Mouse (Mus musculus) forebrain, embryonic 11.5 days (tissue): ENCODE results near the gene Gm29735. TPM values are rescaled to one million over a fixed set of nuclear protein-coding genes. Genes with fewer than 3 reads are reported as not detected.
"Not testable (repeated sequence)": the region's sequence is repeated elsewhere in the genome, so short reads cannot be mapped to it uniquely, and the experiment has no call there.

Experiments used
- ATAC-seq: fragments of 200-750 bp; cut with Nextera tagmentation; replicated peaks from 2 replicates; pipeline ENCODE4 v1.8.0; 2017; ENCODE audit warnings: moderate TSS enrichment; ENCODE audit not compliant: low FRiP score
- DNase-seq: peaks from one replicate; pipeline ENCODE4 v3.0.0-alpha.2; 2017; ENCODE audit warnings: low spot score
- H3K27ac ChIP-seq: fragments of 300-500 bp; sonication (generic); 2 replicates; pipeline ENCODE4 v1.5.1; 2014; ENCODE audit warnings: low read depth, low read length
- H3K27me3 ChIP-seq: fragments of 300-500 bp; sonication (generic); 2 replicates; pipeline ENCODE4 v1.6.1; 2014; ENCODE audit warnings: mild to moderate bottlenecking, low read length, mixed read lengths; ENCODE audit not compliant: control insufficient read depth, insufficient read depth
- H3K36me3 ChIP-seq: fragments of 300-500 bp; sonication (generic); 2 replicates; pipeline ENCODE4 v1.6.1; 2014; ENCODE audit warnings: mild to moderate bottlenecking, low read length, moderate library complexity, mixed read lengths; ENCODE audit not compliant: control insufficient read depth, insufficient read depth
- H3K4me1 ChIP-seq: fragments of 300-500 bp; sonication (generic); replicated peaks from 2 replicates; pipeline ENCODE4 v1.6.1; 2014; ENCODE audit warnings: low read length, mixed read lengths; ENCODE audit not compliant: control insufficient read depth, insufficient read depth
- H3K4me2 ChIP-seq: fragments of 300-500 bp; sonication (generic); 2 replicates; pipeline ENCODE4 v1.6.1; 2014; ENCODE audit warnings: low read depth, mild to moderate bottlenecking, low read length, moderate library complexity, mixed read lengths; ENCODE audit not compliant: severe bottlenecking
- H3K4me3 ChIP-seq: fragments of 300-500 bp; sonication (generic); 2 replicates; pipeline ENCODE4 v1.5.1; 2014; ENCODE audit warnings: low read depth, low read length
- H3K9ac ChIP-seq: fragments of 300-500 bp; sonication (generic); 2 replicates; pipeline ENCODE4 v1.6.1; 2014; ENCODE audit warnings: low read length
- H3K9me3 ChIP-seq: fragments of 300-500 bp; sonication (generic); 2 replicates; pipeline ENCODE4 v1.6.1; 2016; ENCODE audit warnings: low read length, mixed read lengths; ENCODE audit not compliant: control insufficient read depth
- WGBS: fragments of 180-500 bp; shearing (Covaris S2); extraction: QIAGEN DNeasy Blood & Tissue Kit; methylation state at CpG from one replicate; pipeline ENCODE4 v1.1.7; 2014; 5-methylcytosine and 5-hydroxymethylcytosine counted together
- polyA plus RNA-seq: library from polyadenylated mRNA; unstranded; fragments of >200 nt; fragmentation: Nextera tagmentation; extraction: Ambion mirVana; gene quantifications from 2 replicates; pipeline ENCODE4 v1.2.1, GENCODE M21; 2014

The Gm29735 gene
- polyA plus RNA-seq, result not detected in 2 replicates

DNA sequence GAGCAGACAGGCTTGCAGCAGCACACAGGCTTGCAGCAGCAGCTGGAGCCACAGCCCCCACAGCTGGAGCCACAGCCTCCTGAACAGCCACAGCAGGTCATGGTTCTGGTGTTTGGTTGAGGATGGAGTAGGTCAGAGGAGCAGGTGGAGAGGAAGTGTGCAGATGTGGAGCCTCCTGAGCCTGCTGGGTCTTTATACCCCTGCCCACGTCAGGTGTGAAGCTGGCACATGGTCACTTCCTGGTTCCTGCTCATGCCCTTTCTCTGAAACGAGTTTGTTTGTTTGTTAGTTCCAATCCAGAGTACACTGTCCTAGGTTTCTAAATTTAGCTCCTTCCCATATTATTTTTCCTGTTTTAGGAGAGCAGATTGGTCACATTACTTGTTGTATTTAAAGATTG is at the start of gene Gm29735:
TSS of gene Gm29735 (minus strand) at position 101 of the 400 bp plus-strand sequence.
- DNase-seq, H3K4me2 ChIP-seq, H3K4me1 ChIP-seq, ATAC-seq, H3K27me3 ChIP-seq, H3K9me3 ChIP-seq, H3K4me3 ChIP-seq, H3K9ac ChIP-seq, H3K27ac ChIP-seq, H3K36me3 ChIP-seq: not testable (repeated sequence)
- 53% methylated on average over 2 of the region's 2 CpGs for WGBS

- H3K27ac ChIP-seq, result no peak overlapping the region
- H3K9me3 ChIP-seq, result no peaks in the 10 kb centered on the region
- DNase-seq (no peak), ATAC-seq (no peak)
- H3K4me1 ChIP-seq, result no peaks in the 10 kb centered on the region
- no peak overlapping the region for H3K4me3 ChIP-seq
- no peaks in the 10 kb centered on the region for H3K27me3 ChIP-seq
- no peak overlapping the region for H3K9ac ChIP-seq
- H3K36me3 ChIP-seq, result no peaks in the 10 kb centered on the region
- H3K4me2 ChIP-seq, result no peak overlapping the region
Measured at GRCm38 (mm10) chr7:142205488-142205887, 48.6 kb upstream of the Gm29735 start.

GRCm38 (mm10) chr7:142201064-142201463 is 44.2 kb upstream of the Gm29735 start, which contains the start of gene Krtap5-3:
TSS of gene Krtap5-3 (plus strand) at chr7:142201364.
- Histone ChIP-seq H3K4me2 (no peak within 1 kb of the TSS), H3K36me3 (no peaks in the 10 kb centered on the region), H3K9me3 (no peaks in the 10 kb centered on the region), H3K27me3 (no peaks in the 10 kb centered on the region), H3K27ac (no peak within 1 kb of the TSS), H3K4me3 (no peak within 1 kb of the TSS), H3K9ac (no peak within 1 kb of the TSS), H3K4me1 (no peaks in the 10 kb centered on the region)
- ATAC-seq (no peak), DNase-seq (no peak)
- 73% methylated on average over 1 of the region's 1 CpGs for WGBS

GRCm38 (mm10) chr7:142198748-142199147 is 41.8 kb upstream of the Gm29735 start:
- H3K9ac ChIP-seq, result no peak overlapping the region
- H3K4me2 ChIP-seq, result no peak overlapping the region
- H3K9me3 ChIP-seq, result no peaks in the 10 kb centered on the region
- DNase-seq (no peak), ATAC-seq (no peak)
- H3K4me3 ChIP-seq, result no peak overlapping the region
- no peak overlapping the region for H3K27ac ChIP-seq
- no peaks in the 10 kb centered on the region for H3K36me3 ChIP-seq
- 77% methylated on average over 2 of the region's 2 CpGs for WGBS
- no peaks in the 10 kb centered on the region for H3K27me3 ChIP-seq
- no peaks in the 10 kb centered on the region for H3K4me1 ChIP-seq

- 62% methylated on average over 2 of the region's 2 CpGs for WGBS
- Histone ChIP-seq H3K27ac (no peak within 1 kb of the TSS), H3K4me1 (no peaks in the 10 kb centered on the region), H3K4me3 (no peak within 1 kb of the TSS), H3K36me3 (no peaks in the 10 kb centered on the region), H3K9ac (no peak within 1 kb of the TSS), H3K9me3 (no peaks in the 10 kb centered on the region), H3K4me2 (no peak within 1 kb of the TSS), H3K27me3 (no peaks in the 10 kb centered on the region)
- DNase-seq, result no peak
- ATAC-seq, result no peak
Measured at GRCm38 (mm10) chr7:142190289-142190688, 33.4 kb upstream of the Gm29735 start, which contains the start of gene Gm10153. TSS of gene Gm10153 (minus strand) at chr7:142190389.

GRCm38 (mm10) chr7:142188156-142188555 is 31.2 kb upstream of the Gm29735 start:
- DNase-seq (no peak), ATAC-seq (no peak)
- H3K4me3 ChIP-seq, result no peak overlapping the region
- no peak overlapping the region for H3K9ac ChIP-seq
- H3K4me2 ChIP-seq, result no peak overlapping the region
- no peaks in the 10 kb centered on the region for H3K27me3 ChIP-seq
- WGBS, result 69% methylated on average over 2 of the region's 2 CpGs
- no peaks in the 10 kb centered on the region for H3K4me1 ChIP-seq
- no peaks in the 10 kb centered on the region for H3K36me3 ChIP-seq
- no peak overlapping the region for H3K27ac ChIP-seq
- no peaks in the 10 kb centered on the region for H3K9me3 ChIP-seq

- Histone ChIP-seq H3K27ac (no peak overlapping the region), H3K9me3 (no peaks in the 10 kb centered on the region), H3K4me3 (no peak overlapping the region), H3K4me1 (no peaks in the 10 kb centered on the region), H3K36me3 (no peaks in the 10 kb centered on the region), H3K27me3 (no peaks in the 10 kb centered on the region), H3K4me2 (no peak overlapping the region), H3K9ac (no peak overlapping the region)
- ATAC-seq (no peak), DNase-seq (no peak)
- whole genome bisulfite sequencing, result 53% methylated on average over 1 of the region's 1 CpGs
Measured at GRCm38 (mm10) chr7:142181021-142181420, 24.1 kb upstream of the Gm29735 start.

DNA sequence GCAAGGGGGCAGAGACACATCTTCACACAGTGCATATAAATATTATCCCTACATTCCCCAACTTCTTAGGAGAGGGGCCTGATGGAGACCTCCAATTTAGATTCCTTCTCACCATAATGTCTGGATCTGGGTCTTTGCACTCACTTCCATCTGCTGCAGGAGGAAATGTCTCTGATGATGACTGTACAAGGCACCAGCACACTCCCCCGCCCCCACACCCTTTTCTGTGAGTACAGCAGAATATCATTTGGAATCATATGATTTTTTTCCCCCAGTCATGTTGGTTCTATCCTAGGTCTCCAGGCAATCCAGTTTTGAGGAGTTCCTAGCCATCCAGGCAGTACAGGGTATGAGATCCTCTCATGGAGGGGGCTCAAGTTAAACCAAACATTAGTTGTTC is 21.8 kb upstream of the Gm29735 start:
- Histone ChIP-seq H3K4me3 (no peak overlapping the region), H3K9ac (no peak overlapping the region), H3K4me1 (no peaks in the 10 kb centered on the region), H3K9me3 (no peaks in the 10 kb centered on the region), H3K4me2 (no peak overlapping the region), H3K27me3 (no peaks in the 10 kb centered on the region), H3K36me3 (no peaks in the 10 kb centered on the region), H3K27ac (no peak overlapping the region)
- WGBS, result 71% methylated on average over 1 of the region's 1 CpGs
- DNase-seq, result no peak
- no peak for ATAC-seq

GRCm38 (mm10) chr7:142175905-142176304 is 19.0 kb upstream of the Gm29735 start, which contains the start of gene Krtap5-2:
TSS of gene Krtap5-2 (minus strand) at chr7:142176005.
- H3K36me3 ChIP-seq, H3K4me1 ChIP-seq, ATAC-seq, DNase-seq, H3K4me2 ChIP-seq, H3K27ac ChIP-seq, H3K4me3 ChIP-seq, H3K9ac ChIP-seq, H3K27me3 ChIP-seq, H3K9me3 ChIP-seq: not testable (repeated sequence)
